Mouse (Mus musculus): ENCODE measurements around the gene Cbarp.

DNA sequence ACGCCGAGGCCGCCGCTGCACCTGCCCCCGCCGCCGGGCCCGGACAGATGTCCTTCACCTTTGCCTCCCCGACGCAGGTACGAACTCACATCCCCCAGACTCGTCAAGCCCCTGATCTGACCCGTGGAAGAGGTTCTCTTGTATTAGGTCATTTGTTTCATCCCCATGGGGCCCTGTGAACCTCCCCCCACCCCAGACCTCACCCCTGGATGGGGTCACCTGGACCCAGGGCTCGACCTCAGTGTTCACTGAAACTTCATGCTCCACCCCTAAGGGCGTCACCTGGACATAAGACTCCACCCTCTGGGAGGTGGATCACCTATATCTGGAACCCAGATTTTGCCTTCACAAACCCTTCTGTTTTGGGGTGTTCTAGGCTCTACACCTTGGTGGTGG lies 1.9 kb upstream of the Cbarp start:
- no peak for TF ChIP-seq CTCF (IDR thresholded peaks at IDR 0.05)
- TF ChIP-seq EP300 (IDR thresholded peaks at IDR 0.05; ENCODE audit: insufficient read depth, low read depth, low read length) = no peak
- no peak; the same call in 1 of the 2 replicates for TF ChIP-seq POLR2A (IDR thresholded peaks at IDR 0.05; ENCODE audit: insufficient read depth, low read depth, low read length)

All from heart, adult 2 months (tissue).